Mouse (Mus musculus) stomach, postnatal 0 days (tissue): ENCODE results near the gene Adgrg4.

ENCODE experiments used
- CTCF ChIP-seq: IDR thresholded peaks from 2 replicates; pipeline ENCODE4 v1.5.1; 2016; ENCODE audit warnings: antibody characterized with exemption, low read depth, mild to moderate bottlenecking, moderate library complexity
- EP300 ChIP-seq: optimal IDR thresholded peaks from 2 replicates; pipeline ENCODE3; 2016; ENCODE audit warnings: antibody characterized with exemption

GRCm38 (mm10) chrX:57042774-57043173, 172.8 kb downstream of the Adgrg4 start, which contains the start of gene Brs3:
- TF ChIP-seq CTCF (no peak), EP300 (no peak)
